Mouse (Mus musculus) embryo, embryonic 10.5 days (tissue): ENCODE measurements around the gene Adamts20.
A peak's percentile ranks its signal among the peaks of the same experiment; 100 is the strongest.

ENCODE experiments used
- DNase-seq: peaks from one replicate; pipeline ENCODE4 v3.0.0-alpha.2; 2015; ENCODE audit warnings: low spot score

Gene Adamts20

DNA sequence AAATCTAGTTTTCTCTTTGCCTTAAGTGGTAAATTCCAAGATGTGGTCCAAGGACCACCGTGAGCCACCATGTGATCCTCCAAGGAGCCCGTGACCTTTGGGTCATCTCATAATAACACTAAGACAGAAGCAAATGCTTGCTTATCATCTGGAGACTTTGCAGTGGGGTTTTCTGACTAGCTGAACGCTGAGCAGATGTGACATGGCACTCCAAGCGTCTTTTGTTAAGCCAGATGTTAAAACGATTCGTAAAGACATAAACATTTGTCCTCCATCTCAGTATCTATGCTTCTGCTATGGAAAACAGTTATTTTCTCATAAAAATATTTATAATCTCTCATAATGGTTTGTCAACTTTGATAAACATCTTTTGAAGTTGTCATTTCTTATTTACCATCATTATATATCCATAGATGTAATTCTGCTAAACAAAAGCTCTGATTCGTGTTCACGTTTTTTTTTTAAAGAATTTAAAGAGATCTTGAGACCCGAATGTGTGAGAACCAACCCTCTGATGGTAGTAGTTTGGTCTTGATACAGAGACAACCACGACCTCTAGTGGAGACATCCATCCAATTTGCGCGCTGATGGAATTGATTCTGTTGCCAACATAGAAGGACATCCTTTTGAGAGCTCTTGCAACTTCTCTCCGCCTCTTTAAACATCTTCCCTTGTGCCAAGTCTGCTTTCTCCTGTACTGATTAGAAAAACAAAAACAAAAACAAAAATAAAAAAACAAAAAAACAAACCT is 212.1 kb downstream of the Adamts20 start:
- DNase-seq: peak; percentile 71

DNA sequence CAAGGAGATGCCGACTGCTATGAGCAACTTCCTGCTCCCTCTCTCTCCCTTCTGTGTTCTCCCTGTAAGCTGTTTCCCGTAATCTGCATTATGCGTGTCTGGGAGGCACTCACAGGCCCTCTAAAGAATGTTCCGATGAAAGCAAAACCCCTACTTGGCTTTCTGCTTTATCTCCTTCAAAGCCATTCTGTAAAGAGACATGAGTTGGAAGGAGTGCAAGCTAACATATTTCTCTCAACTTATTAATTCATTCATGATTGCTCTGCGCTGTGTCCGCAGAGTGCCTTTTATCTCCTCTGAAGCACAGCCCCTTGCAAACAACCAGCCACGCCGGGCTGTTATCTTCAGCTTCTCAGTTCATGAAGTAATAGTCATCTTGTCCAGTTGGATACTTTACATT is 215.5 kb downstream of the Adamts20 start:
- no peak for DNase-seq

DNA sequence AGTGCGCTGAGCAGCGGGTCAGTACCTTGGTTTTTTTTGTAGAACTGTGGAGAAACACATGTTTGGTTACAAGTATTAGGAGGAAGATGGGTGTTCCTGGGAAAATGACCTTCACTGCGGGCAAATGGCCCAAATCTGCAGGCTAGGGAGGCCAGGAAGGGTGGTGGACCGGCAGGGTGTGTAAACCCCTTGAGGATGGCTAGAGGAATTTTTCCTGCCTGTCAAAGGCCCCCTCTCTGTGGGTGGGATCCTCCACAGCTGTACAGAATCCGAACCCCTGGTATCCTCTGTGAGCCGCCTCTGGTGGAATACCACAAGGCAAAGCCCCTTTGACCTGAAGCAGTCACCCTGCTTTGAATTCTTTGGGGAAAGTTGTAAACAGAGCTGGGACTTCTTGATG is 216.8 kb downstream of the Adamts20 start:
- no peak for DNase-seq

DNA sequence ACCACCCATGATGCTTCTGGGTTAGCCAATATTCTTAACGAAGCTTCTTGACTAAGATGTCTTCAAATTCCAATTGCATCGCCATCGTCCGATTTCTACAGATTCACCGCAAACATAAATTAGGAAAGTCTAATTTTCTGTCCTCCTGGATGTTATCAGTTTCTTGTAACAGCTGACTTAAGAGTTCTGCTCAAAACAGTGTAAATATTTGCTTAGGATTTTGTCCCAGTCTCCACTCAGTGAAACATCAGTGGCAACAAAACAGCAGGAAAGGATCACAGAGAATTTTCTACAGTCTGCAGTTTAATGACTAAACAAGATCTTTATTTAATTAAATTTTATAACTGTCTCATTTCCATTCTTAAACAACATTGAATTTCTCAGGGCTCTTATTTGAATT is 218.5 kb downstream of the Adamts20 start:
- DNase-seq: no peak

DNA sequence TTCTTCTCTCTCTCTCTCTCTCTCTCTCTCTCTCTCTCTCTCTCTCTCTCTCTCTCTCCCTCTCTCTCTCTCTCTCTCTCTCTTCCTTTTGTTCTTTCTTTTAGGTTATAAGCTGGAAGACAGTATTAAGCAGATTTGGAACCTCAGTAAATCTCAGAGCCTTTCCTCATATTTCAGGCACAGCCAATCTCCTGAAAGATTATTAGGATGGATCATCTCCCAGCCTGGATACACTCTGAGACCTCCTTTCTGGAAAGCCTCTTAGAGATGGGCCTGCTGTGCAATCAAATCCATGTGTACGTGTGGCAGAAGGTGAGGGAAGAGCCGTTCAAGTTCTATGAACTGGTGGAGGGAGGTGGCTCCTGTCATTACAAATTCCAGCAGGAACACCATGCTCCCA is 220.9 kb downstream of the Adamts20 start:
- DNase-seq: no peak

DNA sequence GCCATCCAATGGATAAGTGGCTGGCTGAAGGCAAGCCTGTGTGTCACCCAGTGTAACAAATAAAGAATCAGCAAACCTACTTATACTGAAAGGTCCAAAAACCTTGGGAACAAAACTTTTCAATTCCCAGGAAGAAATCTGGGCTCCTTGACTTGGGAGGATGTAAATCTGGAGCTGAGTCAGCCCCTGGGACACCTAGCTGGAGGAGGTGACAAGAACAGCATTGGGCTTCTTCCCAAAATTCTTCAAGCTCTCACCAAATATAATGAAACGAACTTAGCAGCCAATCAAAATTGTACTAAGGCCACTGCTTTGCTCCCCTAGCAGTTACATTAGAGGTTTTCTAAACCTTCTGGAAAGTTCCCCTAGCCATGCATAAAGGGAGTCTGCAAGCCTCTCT is 223.1 kb downstream of the Adamts20 start:
- DNase-seq: no peak

DNA sequence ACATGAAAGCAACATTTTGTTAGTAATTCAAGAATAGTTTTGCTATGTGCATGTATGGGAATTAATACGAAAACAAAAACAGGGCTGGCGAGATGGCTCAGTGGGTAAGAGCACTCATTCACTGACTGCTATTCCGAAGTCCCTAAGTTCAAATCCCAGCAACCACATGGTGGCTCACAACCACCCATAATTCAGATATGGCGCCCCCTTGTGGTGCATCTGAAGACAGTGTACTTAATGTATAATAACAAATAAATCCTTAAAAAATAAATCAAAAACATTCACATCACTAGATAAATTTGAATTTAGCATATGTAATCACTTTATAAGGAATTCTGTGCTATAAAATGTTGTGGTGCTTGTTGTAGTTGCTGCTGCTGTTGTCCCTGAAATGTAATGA is 225.6 kb downstream of the Adamts20 start:
- no peak for DNase-seq

DNA sequence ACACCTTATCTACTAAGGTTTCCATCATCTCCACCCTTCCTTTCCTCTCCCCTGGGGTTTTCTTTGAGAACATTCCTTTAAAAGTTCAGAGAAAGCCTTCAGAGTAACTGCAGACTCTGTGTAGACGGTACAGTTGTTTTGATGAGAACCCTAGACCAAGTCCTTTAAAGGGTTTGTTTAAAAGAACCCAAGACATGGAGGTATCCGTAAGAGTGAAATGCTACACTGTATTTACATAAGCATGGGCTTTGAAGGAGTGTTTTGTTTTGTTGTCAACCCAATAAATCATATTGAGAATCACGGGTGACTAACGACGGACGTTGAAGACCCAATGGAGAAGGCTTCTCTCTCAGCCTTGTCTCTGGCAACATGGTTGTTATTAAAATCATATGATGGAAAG is 226.1 kb downstream of the Adamts20 start:
- no peak for DNase-seq

DNA sequence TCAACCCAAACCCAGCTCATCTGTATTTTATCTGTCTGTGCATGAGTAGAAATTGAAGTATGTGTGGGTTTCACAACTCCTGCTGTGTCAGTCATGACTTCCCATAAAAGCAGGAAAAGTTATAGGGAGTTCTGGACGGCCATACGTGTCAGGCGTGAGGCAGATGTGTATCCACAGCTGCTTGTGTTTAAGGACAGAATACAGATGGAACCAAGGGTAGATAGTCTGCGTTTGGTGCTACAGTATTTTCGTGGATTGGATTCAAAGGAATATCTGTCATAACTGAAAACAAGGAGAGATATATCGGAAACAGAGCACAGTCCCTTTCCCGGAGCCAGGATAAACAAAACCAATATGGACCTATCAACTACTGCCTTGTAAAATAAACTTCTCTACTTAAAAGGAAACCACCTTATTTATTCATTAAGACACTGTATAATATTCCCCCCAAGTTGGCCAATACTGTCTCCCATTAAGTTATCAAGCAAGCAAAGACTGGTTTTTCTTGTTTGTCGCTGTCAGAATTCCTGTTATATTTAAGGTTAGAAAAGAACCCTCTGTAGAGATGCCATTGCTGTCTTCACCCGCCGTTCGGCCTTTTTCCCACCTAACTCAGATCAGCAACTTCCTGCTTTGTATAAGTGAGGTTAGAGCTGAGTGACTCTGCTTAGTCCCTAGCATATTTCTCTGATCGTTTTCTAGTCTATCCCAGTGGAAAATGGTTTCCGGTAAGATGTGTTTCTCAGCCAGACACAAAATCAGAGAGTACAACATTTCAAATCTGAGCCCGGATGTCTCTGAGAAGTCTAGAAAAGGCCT is 227.0 kb downstream of the Adamts20 start:
- no peak for DNase-seq

DNA sequence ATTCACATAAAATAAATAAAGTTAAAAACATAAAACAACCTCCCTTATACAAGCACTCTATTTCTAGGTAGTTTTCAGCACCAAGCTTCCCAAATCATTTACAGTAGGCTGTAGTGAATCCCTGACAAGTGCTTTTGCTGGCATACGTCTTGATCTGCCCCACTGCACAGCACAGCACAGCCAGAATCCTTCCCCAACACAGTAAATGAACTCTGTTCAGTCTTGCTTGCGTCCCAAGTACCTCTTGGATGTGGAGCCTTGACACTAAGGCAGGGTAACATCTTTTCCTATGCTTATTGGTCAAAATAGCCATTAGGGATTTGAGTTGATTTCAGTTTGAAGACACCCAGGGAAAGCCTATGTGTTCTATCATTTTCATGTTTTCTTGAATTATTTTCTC is 228.5 kb downstream of the Adamts20 start:
- no peak for DNase-seq

DNA sequence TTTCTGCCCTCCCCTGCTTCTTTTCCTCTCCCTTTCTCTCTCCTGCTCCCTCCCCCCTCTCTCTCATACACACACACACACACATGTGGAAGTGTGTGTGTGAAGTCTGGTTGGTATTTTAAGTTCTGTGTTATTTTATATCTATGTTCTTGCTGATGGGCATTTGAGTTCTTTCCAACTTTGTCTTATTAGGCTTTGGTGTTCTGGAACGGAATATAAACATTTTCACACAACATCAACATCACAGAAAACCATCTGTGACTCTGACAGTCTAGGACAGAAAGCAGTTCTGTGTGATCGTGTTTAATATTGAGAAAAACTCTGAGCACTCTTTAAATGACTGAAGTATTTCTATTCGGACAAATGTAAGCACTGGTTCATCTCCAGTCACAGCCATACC is 229.1 kb downstream of the Adamts20 start:
- DNase-seq: no peak

DNA sequence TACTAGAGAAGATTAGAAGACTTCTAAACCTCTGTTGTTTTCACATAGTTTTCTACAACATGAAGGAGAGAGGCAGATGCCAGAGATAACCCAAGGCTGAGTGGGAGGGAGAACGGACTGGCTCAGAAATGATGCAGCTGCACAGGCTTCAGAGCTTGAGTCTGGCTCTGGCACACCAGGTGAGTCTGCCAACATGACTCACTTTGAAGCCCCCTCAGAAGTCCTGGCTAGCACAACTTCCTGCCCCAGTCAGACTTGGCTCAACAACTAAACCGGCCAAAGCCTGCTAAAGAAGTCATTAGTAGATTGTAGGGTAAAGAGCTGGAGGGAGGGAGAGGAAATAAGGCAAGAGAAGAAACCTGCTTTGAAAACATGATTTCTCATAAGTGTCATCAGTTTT is 230.0 kb downstream of the Adamts20 start:
- no peak for DNase-seq

DNA sequence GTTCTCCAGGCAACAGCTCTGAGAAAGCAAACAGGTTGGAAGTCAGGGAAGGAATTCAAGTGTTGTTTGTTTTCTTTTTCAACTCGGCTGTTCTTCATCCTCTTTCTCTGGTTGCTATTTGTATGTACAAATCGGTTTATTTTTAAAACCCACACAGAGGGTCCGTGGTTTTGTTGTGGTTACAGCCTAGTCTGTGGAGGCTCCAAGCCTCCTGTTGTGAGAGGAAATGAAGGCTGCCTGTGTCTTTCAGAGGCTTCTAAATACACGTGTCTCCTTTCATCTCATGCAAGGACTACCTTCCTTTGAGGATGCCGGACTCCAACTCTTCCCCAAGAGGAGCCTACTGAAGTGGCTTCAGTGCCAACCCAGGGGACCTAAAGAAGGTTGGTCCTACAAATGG is 234.0 kb downstream of the Adamts20 start:
- no peak for DNase-seq

DNA sequence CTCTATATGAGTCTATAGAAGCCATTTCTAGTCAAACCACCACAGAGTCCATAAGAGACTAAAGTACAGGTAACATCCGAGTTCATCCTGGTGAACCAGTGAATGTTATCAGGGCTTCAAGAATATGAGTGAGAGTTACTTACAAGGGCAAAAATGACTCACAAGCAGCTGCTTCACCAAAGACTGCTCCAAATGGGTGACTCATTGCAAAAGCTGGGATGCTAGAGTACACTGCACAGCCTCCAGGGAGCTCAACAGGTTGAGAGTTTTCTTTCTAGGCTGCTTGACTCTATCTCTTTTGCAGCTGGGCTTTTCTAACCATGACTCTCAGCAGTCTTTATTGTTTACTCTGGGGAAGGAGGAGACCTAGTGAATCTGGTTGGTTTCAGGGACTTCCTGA is 237.8 kb downstream of the Adamts20 start:
- DNase-seq: no peak

DNA sequence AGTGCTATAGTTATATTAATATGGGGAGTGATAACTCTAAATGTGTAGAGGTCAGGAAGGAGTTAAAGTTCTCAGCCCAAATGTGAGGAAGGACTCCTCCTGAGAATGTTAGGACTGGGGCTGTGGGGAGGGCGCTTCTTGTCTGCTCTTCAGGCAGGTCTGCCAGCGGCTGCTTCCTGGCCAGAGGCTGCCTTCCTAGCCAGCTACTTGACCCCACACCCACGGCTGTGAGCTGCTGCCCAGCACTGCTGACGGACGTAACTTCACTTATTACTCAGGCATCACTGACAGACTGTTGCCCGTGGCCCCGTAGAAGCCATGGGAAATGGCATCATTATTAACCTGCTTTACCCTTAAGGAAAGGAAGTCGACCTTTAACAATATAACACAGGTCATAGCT is 242.1 kb downstream of the Adamts20 start:
- peak; percentile 44 for DNase-seq

DNA sequence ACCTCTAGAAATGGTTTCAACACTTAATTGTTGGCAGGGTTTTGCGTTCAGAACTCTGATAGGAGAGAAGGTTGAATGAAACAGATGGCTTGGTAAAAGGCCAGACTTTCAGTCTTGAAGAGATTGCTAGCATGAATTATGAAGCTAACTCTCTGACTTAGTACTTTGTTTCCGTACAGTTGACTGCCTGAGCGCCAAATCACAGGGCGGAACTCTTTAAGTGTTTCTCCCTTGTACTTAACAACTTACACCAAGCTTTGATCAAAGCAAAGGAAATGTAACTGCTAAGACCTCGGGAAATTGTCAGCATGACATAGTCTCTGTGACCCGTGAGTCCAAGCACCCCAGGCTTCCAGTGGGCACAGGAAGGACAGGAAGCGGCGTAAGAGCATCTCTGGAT is 244.5 kb downstream of the Adamts20 start:
- DNase-seq: no peak
